Mouse (Mus musculus): ENCODE results near the gene Elfn1. TPM values are rescaled to one million over a fixed set of nuclear protein-coding genes. Genes with fewer than 3 reads are reported as not detected.

Gene Elfn1
- polyA plus RNA-seq, 1 experiment from 2014 or later = 0.12 TPM

DNA sequence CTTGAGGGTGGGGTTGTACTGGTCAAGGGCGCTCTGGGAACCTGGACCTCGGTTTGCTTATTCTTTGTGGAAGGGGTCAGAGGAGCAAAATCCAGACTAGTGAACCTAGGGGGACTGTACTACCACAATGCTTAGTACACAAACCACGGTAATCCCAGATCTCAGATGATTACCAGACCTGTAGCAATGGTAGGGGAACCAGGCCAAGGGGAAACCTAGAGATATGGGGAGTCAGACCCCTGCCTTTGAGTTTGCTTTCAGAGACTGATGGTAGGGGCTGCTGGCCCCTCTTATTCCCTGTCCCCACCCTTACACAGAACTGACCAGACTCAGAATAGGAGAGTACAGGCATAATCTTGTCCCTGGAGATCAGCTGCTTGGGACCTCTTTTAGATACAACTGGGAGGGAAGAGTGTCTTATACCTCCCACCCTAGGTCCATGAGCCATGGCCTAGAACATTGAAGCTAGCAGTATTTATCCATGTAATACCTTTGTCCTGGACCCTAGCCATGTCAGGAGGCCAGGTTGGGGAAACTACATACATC, 3.1 kb downstream of the Elfn1 start:
- Histone ChIP-seq H3K4me2 (no peak overlapping the region), H3K9ac (no peak overlapping the region), H3K4me1 (ENCODE audit: insufficient read depth) (0 out of 2 replicates have a peak, but pooled peaks cover 7% of the 10 kb centered on the region), H3K4me3 (ENCODE audit: low read depth, low read length) (no peak overlapping the region), H3K36me3 (ENCODE audit: insufficient read depth) (no peaks in the 10 kb centered on the region), H3K27ac (ENCODE audit: low read depth) (no peak overlapping the region), H3K9me3 (ENCODE audit: low read depth, low read length) (no peaks in the 10 kb centered on the region), H3K27me3 (ENCODE audit: insufficient read depth, low read length) (peaks cover 89% of the 10 kb centered on the region)
- 21% methylated on average over 3 of the region's 3 CpGs for WGBS
- DNase-seq = no peak
- no peak for TF ChIP-seq CTCF (IDR thresholded peaks at IDR 0.05; ENCODE audit: low read depth)
- ATAC-seq (ENCODE audit: insufficient read depth) = no peak

DNA sequence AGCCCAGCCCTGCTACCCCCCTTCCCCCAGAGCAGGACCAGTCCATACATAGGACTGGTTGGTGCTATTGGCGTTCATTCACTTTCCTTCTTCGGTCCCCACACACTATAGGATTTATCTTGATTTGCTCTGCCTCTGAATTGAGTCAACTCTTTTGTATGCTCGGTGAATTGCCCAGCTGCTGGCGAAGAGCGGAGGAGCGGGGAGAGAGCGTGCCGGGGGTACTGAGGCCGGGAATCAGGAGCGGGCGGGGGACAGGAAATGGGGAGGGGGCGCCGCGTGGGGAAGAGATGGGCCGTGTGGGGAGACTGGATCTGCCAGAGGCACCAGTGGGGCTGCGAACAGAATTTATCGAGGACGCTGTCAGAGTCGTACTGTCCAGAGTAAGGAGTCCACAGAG, 3.8 kb downstream of the Elfn1 start:
- H3K4me2 ChIP-seq = peak overlapping the region; percentile 95
- WGBS = 4% methylated on average over 19 of the region's 19 CpGs

DNA sequence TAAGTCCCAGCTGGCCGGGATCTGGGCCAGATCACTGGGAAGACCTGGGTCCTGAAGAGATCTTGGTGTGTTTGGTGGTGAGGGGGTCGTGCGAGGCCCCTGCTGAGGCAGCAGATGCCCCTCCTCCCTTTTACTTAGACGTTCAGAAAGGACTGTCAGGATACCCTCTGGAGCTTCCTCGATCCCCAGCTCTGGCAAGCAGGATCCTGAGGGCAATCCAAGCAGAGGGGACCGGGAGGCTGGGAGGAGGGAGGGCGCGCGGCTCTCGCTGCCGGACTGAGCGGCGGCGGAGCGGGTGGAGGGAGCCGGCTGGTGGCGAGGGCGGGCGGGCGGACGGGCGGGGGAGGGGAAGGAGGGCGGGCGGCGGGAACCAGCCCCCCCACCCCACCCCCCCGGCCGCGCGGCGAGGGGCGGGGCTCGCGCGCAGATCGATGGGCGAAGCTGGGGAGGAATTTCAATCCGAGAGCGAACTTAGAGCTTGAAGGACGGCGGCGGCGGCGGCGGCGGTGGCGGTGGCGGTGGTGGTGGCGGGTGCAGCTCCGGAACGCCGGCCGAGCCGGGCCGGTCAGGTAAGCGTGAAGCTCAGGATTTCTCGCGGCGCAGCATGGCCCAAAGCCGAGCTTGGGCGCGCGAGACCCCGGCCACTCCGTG, 4.5 kb downstream of the Elfn1 start:
- peaks cover 80% of the 10 kb centered on the region for H3K27me3 ChIP-seq (ENCODE audit: insufficient read depth, low read length)
- H3K27ac ChIP-seq (ENCODE audit: low read depth) = no peak overlapping the region
- DNase-seq (peak; percentile 54), ATAC-seq (ENCODE audit: insufficient read depth) (no peak)
- no peaks in the 10 kb centered on the region for H3K36me3 ChIP-seq (ENCODE audit: insufficient read depth)
- H3K4me2 ChIP-seq = peak overlapping the region; percentile 95
- TF ChIP-seq CTCF (IDR thresholded peaks at IDR 0.05; ENCODE audit: low read depth) = no peak
- WGBS = under 1% methylated on average over 58 of the region's 64 CpGs
- H3K9me3 ChIP-seq (ENCODE audit: low read depth, low read length) = no peaks in the 10 kb centered on the region
- peak overlapping the region; percentile 44 for H3K9ac ChIP-seq
- peak overlapping the region; percentile 47 for H3K4me3 ChIP-seq (ENCODE audit: low read depth, low read length)
- 0 out of 2 replicates have a peak, but pooled peaks cover 7% of the 10 kb centered on the region for H3K4me1 ChIP-seq (ENCODE audit: insufficient read depth)

More for the DNA sequence above, 3.8 kb downstream of the Elfn1 start:
- Histone ChIP-seq H3K36me3 (ENCODE audit: insufficient read depth) (no peaks in the 10 kb centered on the region), H3K9ac (no peak overlapping the region), H3K4me3 (ENCODE audit: low read depth, low read length) (peak overlapping the region; percentile 47), H3K9me3 (ENCODE audit: low read depth, low read length) (no peaks in the 10 kb centered on the region), H3K4me1 (ENCODE audit: insufficient read depth) (0 out of 2 replicates have a peak, but pooled peaks cover 7% of the 10 kb centered on the region), H3K27me3 (ENCODE audit: insufficient read depth, low read length) (peaks cover 87% of the 10 kb centered on the region), H3K27ac (ENCODE audit: low read depth) (no peak overlapping the region; the same call in 1 of the 2 replicates)
- DNase-seq (peak; percentile 18), ATAC-seq (ENCODE audit: insufficient read depth) (no peak)
- no peak for TF ChIP-seq CTCF (IDR thresholded peaks at IDR 0.05; ENCODE audit: low read depth)

DNA sequence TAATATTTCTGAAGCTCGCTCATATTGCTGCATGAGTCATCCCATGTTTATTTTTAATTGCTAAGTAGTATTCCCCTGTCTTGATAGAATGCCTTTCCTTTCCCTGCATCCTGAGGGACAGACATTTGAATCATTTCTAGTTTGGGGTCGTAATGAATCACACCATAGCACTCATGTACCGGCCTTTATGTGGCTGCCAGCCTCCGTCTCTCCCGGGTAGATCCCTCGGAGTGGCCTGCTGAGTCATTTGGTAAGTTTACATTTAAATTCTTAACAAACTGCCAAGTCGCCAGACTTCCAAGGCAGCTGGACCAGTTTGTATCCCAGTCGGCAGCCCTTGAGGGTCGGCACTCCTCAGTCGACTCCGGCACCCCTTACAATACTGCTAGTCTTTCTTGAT, 13.9 kb downstream of the Elfn1 start:
- no peaks in the 10 kb centered on the region for H3K4me1 ChIP-seq (ENCODE audit: insufficient read depth)
- 29% methylated on average over 11 of the region's 11 CpGs for WGBS
- H3K9ac ChIP-seq = no peak overlapping the region
- no peaks in the 10 kb centered on the region for H3K36me3 ChIP-seq (ENCODE audit: insufficient read depth)
- H3K4me3 ChIP-seq (ENCODE audit: low read depth, low read length) = no peak overlapping the region
- no peak for TF ChIP-seq CTCF (IDR thresholded peaks at IDR 0.05; ENCODE audit: low read depth)
- H3K9me3 ChIP-seq (ENCODE audit: low read depth, low read length) = no peaks in the 10 kb centered on the region; the same call in 1 of the 2 replicates
- H3K4me2 ChIP-seq = no peak overlapping the region
- no peaks in the 10 kb centered on the region for H3K27me3 ChIP-seq (ENCODE audit: insufficient read depth, low read length)
- ATAC-seq (ENCODE audit: insufficient read depth) (no peak), DNase-seq (peak; percentile 23)
- no peak overlapping the region for H3K27ac ChIP-seq (ENCODE audit: low read depth)

DNA sequence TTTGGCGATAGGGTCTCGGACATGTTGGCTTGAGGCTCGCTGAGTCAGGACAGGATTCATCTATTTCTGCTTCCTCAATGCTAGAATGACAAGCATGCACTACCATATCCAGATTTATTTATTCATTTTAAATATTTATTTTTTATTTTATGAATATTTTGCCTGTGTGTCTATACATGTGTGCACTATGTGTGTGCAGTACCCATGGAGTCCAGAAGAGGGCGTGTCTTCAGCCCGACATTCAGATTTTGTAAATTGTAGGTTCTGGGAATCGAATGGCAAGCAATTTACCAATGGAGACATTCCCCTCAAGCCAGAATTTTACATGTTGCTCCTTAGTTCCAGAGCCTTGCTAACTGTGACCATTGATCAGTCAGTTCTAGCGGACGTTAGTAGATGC, 16.1 kb downstream of the Elfn1 start:
- H3K4me2 ChIP-seq = no peak overlapping the region
- no peaks in the 10 kb centered on the region; the same call in 1 of the 2 replicates for H3K9me3 ChIP-seq (ENCODE audit: low read depth, low read length)
- TF ChIP-seq CTCF (IDR thresholded peaks at IDR 0.05; ENCODE audit: low read depth) = no peak; the same call in 1 of the 2 replicates
- ATAC-seq (ENCODE audit: insufficient read depth) (no peak), DNase-seq (no peak)
- H3K36me3 ChIP-seq (ENCODE audit: insufficient read depth) = no peaks in the 10 kb centered on the region
- no peak overlapping the region for H3K4me3 ChIP-seq (ENCODE audit: low read depth, low read length)
- H3K9ac ChIP-seq = no peak overlapping the region
- no peaks in the 10 kb centered on the region for H3K27me3 ChIP-seq (ENCODE audit: insufficient read depth, low read length)
- no peak overlapping the region for H3K27ac ChIP-seq (ENCODE audit: low read depth)
- 88% methylated on average over 8 of the region's 8 CpGs for WGBS
- no peaks in the 10 kb centered on the region for H3K4me1 ChIP-seq (ENCODE audit: insufficient read depth)

DNA sequence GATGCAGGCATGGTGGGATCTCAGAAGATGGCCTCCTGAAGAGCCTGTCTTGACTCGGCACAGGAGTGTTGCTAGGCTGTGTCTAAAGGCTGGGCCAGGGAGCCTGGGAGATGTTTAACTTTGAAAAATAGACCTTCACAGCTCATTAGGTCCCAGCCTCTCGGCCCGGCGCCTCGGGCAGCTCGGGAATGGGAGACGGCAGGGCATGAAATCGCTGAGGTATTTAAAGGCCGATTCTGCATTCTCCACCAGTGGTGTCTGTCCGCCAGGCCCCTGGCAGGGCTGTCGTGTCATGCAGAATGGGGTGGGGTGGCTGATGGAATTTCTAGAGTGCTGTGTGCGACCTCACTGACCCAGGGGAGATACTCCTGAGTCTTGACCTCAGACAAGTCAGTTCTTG, 22.4 kb downstream of the Elfn1 start:
- H3K9ac ChIP-seq = no peak overlapping the region
- no peak overlapping the region for H3K27ac ChIP-seq (ENCODE audit: low read depth)
- DNase-seq (no peak), ATAC-seq (ENCODE audit: insufficient read depth) (no peak)
- no peak overlapping the region for H3K4me3 ChIP-seq (ENCODE audit: low read depth, low read length)
- WGBS = 82% methylated on average over 12 of the region's 12 CpGs
- no peaks in the 10 kb centered on the region for H3K9me3 ChIP-seq (ENCODE audit: low read depth, low read length)
- 0 out of 2 replicates have a peak, but pooled peaks cover 2% of the 10 kb centered on the region for H3K27me3 ChIP-seq (ENCODE audit: insufficient read depth, low read length)
- no peaks in the 10 kb centered on the region for H3K36me3 ChIP-seq (ENCODE audit: insufficient read depth)
- no peak for TF ChIP-seq CTCF (IDR thresholded peaks at IDR 0.05; ENCODE audit: low read depth)
- H3K4me2 ChIP-seq = no peak overlapping the region
- H3K4me1 ChIP-seq (ENCODE audit: insufficient read depth) = peaks cover 9% of the 10 kb centered on the region; the same call in 1 of the 2 replicates

DNA sequence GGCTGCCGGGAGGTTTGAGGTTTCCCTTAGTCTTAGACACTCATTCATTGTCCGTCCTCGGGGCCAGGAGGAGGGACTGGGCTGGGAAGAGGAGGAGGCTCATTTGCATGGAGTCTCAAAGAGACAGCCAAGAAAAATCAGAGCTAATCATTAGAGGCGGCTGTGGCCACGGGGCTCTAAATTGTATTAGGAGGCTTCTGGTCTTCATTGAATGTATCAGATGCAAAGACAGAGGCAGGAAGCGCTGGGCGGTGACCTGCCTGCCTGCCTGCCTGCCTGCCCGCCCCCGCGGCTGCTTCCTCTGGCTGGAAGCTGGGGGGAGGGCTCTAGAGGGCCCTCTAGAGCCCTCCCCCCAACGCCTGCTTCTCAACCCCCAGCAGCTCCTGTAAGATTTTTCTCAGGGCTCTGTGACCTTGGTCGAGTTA, 23.2 kb downstream of the Elfn1 start:
- peak overlapping the region; percentile 36; the same call in 1 of the 2 replicates for H3K4me2 ChIP-seq
- H3K9ac ChIP-seq = no peak overlapping the region
- 0 out of 2 replicates have a peak, but pooled peaks cover 2% of the 10 kb centered on the region for H3K27me3 ChIP-seq (ENCODE audit: insufficient read depth, low read length)
- H3K36me3 ChIP-seq (ENCODE audit: insufficient read depth) = no peaks in the 10 kb centered on the region
- peaks cover 9% of the 10 kb centered on the region; the same call in 1 of the 2 replicates for H3K4me1 ChIP-seq (ENCODE audit: insufficient read depth)
- no peak for TF ChIP-seq CTCF (IDR thresholded peaks at IDR 0.05; ENCODE audit: low read depth)
- H3K9me3 ChIP-seq (ENCODE audit: low read depth, low read length) = no peaks in the 10 kb centered on the region
- H3K27ac ChIP-seq (ENCODE audit: low read depth) = peak overlapping the region; percentile 13; the same call in 1 of the 2 replicates
- 2% methylated on average over 12 of the region's 12 CpGs for WGBS
- DNase-seq (peak; percentile 67), ATAC-seq (ENCODE audit: insufficient read depth) (peak; percentile 39; the same call in 1 of the 2 replicates)
- no peak overlapping the region for H3K4me3 ChIP-seq (ENCODE audit: low read depth, low read length)
